31 mouse cellular contexts compared by ENCODE assay signal in genomic region chr7:140077698-140078097, GRCm38 (mm10). TPM values are rescaled to one million over a fixed set of nuclear protein-coding genes. Genes with fewer than 3 reads are reported as not detected.
DNase-seq lines count a peak whose midpoint lies in the region; ATAC-seq and TF ChIP-seq lines count a peak whose summit lies in the region.
"Had no signal": no experiment of that assay in that cellular context is flagged by ENCODE, and none has a peak within 500 bp of the region (broad histone marks: within the 10 kb centered on the region; RNA-seq: fewer than 3 reads in every experiment).

No protein-coding gene starts in this region.

- TF ChIP-seq POLR2A in MEL (IDR thresholded peaks at IDR 0.05; ENCODE audit: control insufficient read depth in 1 of 2, insufficient read depth in 1 of 2, low read depth in 1 of 2, low read length in 2 of 2, poor library complexity in 1 of 2): peak in 1 of 2 experiments; percentile 44; a peak in 1 of 4 replicates

- TF ChIP-seq RAD21 in MEL (IDR thresholded peaks at IDR 0.05; ENCODE audit: low read depth, low read length): no peak

- H3K27ac ChIP-seq in hindbrain, embryonic 13.5 days: no peak overlapping the region
- H3K27ac ChIP-seq in hindbrain, embryonic 16.5 days (ENCODE audit: low read depth, low read length): no peak overlapping the region
- peak overlapping the region; percentile 47 for H3K27ac ChIP-seq in MEL (ENCODE audit: control insufficient read depth, low read depth, low read length)
- H3K27ac ChIP-seq in kidney, embryonic 14.5 days (ENCODE audit: low read depth, low read length): no peak overlapping the region
- no peak overlapping the region for H3K27ac ChIP-seq in intestine, embryonic 16.5 days (ENCODE audit: low read length)
- H3K27ac ChIP-seq: embryonic facial prominence, embryonic 13.5 days; forebrain, embryonic 13.5 days; heart, embryonic 13.5 days; macrophage; neural tube, embryonic 12.5 days had no signal

- H3K9me3 ChIP-seq in hindbrain, embryonic 13.5 days: no peaks in the 10 kb centered on the region
- H3K9me3 ChIP-seq in hindbrain, embryonic 16.5 days (ENCODE audit: control insufficient read depth, low read length): no peaks in the 10 kb centered on the region
- H3K9me3 ChIP-seq in MEL (replicated peaks; ENCODE audit: insufficient read depth, low read length): no peaks in the 10 kb centered on the region
- no peaks in the 10 kb centered on the region for H3K9me3 ChIP-seq in kidney, embryonic 14.5 days (ENCODE audit: control insufficient read depth, low read length)
- H3K9me3 ChIP-seq in intestine, embryonic 16.5 days (ENCODE audit: control insufficient read depth, low read length): no peaks in the 10 kb centered on the region
- H3K9me3 ChIP-seq: embryonic facial prominence, embryonic 13.5 days; forebrain, embryonic 13.5 days; heart, embryonic 13.5 days; neural tube, embryonic 12.5 days had no signal

- H3K9ac ChIP-seq in hindbrain, embryonic 13.5 days: peak overlapping the region; percentile 19; the same call in 1 of the 2 replicates
- H3K9ac ChIP-seq in hindbrain, embryonic 16.5 days (ENCODE audit: low read depth, low read length): no peak overlapping the region
- peak overlapping the region; percentile 28 for H3K9ac ChIP-seq in MEL (ENCODE audit: control insufficient read depth, low read depth, low read length, poor library complexity, severe bottlenecking)
- H3K9ac ChIP-seq in kidney, embryonic 14.5 days (ENCODE audit: low read depth, low read length): no peak overlapping the region
- no peak overlapping the region for H3K9ac ChIP-seq in intestine, embryonic 16.5 days (ENCODE audit: low read depth, low read length)
- H3K9ac ChIP-seq: embryonic facial prominence, embryonic 13.5 days; forebrain, embryonic 13.5 days; heart, embryonic 13.5 days; liver, postnatal 0 days; neural tube, embryonic 12.5 days had no signal

- WGBS in hindbrain, embryonic 13.5 days: 82% methylated on average over 6 of the region's 6 CpGs
- 81% methylated on average over 6 of the region's 6 CpGs for WGBS in hindbrain, embryonic 16.5 days
- WGBS in kidney, embryonic 14.5 days: 77% methylated on average over 6 of the region's 6 CpGs
- WGBS in intestine, embryonic 16.5 days: 77% methylated on average over 6 of the region's 6 CpGs

- no peak for ATAC-seq in hindbrain, embryonic 13.5 days (ENCODE audit: low FRiP score)
- ATAC-seq in hindbrain, embryonic 16.5 days: no peak
- peak; percentile 81 for ATAC-seq in megakaryocyte, adult 5-6 weeks (ENCODE audit: poor library complexity, severe bottlenecking)
- ATAC-seq in kidney, embryonic 14.5 days (ENCODE audit: low FRiP score, low TSS enrichment): no peak
- no peak for ATAC-seq in intestine, embryonic 16.5 days
- ATAC-seq: forebrain, embryonic 13.5 days; liver, postnatal 0 days; lung, postnatal 0 days had no signal

- peak; percentile 81 for DNase-seq in MEL (ENCODE audit: low read depth, low spot score)
- no peak for DNase-seq in right cerebral cortex, postnatal 25 days
- DNase-seq: adrenal gland, postnatal 14 days; cerebellum, adult 2 months; cerebellum, postnatal 36 days; embryo, embryonic 11 days; heart, adult 11 months; heart, postnatal 14 days; kidney, adult 18-20 months; kidney, postnatal 10 days; liver, postnatal 0 days; right cerebral cortex, postnatal 14 days; thymus, postnatal 25 days had no signal

- H3K79me2 ChIP-seq in MEL (ENCODE audit: control insufficient read depth, insufficient read depth, low read length, poor library complexity): no peaks in the 10 kb centered on the region

- peaks cover 14% of the 10 kb centered on the region for H3K36me3 ChIP-seq in hindbrain, embryonic 13.5 days
- peaks cover 2% of the 10 kb centered on the region; the same call in 1 of the 2 replicates for H3K36me3 ChIP-seq in hindbrain, embryonic 16.5 days (ENCODE audit: control insufficient read depth, insufficient read depth, low read length)
- peaks cover 0 to 3% of the 10 kb centered on the region in 2 experiments; a peak in 2 of 4 replicates for H3K36me3 ChIP-seq in MEL (ENCODE audit: control insufficient read depth in 1 of 2, insufficient read depth in 2 of 2, low read length in 2 of 2)
- H3K36me3 ChIP-seq in kidney, embryonic 14.5 days (ENCODE audit: control insufficient read depth, insufficient read depth, low read length): no peaks in the 10 kb centered on the region
- H3K36me3 ChIP-seq in intestine, embryonic 16.5 days (ENCODE audit: control insufficient read depth, insufficient read depth, low read length): no peaks in the 10 kb centered on the region
- H3K36me3 ChIP-seq: embryonic facial prominence, embryonic 13.5 days; heart, embryonic 13.5 days; neural tube, embryonic 12.5 days had no signal

- no peak overlapping the region for H3K4me2 ChIP-seq in hindbrain, embryonic 13.5 days
- no peak overlapping the region for H3K4me2 ChIP-seq in hindbrain, embryonic 16.5 days (ENCODE audit: low read length)
- H3K4me2 ChIP-seq in kidney, embryonic 14.5 days (replicated peaks; ENCODE audit: low read depth, low read length): no peak overlapping the region
- no peak overlapping the region for H3K4me2 ChIP-seq in intestine, embryonic 16.5 days (ENCODE audit: low read depth, low read length)
- H3K4me2 ChIP-seq: embryonic facial prominence, embryonic 13.5 days; forebrain, embryonic 13.5 days; heart, embryonic 13.5 days; midbrain, embryonic 11.5 days; neural tube, embryonic 12.5 days had no signal

- H3K4me3 ChIP-seq in hindbrain, embryonic 13.5 days: no peak overlapping the region
- H3K4me3 ChIP-seq in hindbrain, embryonic 16.5 days (ENCODE audit: low read length): no peak overlapping the region
- H3K4me3 ChIP-seq in MEL (ENCODE audit: control insufficient read depth in 1 of 2, insufficient read depth in 1 of 2, low read depth in 2 of 2, low read length in 2 of 2): peak overlapping the region; percentile 41 to 49
- H3K4me3 ChIP-seq in kidney, embryonic 14.5 days (ENCODE audit: low read length): no peak overlapping the region
- H3K4me3 ChIP-seq in intestine, embryonic 16.5 days (ENCODE audit: low read length): no peak overlapping the region
- H3K4me3 ChIP-seq: embryonic facial prominence, embryonic 13.5 days; forebrain, embryonic 13.5 days; heart, embryonic 13.5 days; neural tube, embryonic 12.5 days had no signal

- no peak for TF ChIP-seq CTCF in MEL (IDR thresholded peaks at IDR 0.05 in 2 of 3, conservative IDR thresholded peaks at IDR 0.05 in 1 of 3; ENCODE audit: control insufficient read depth in 1 of 3, insufficient read depth in 1 of 3, low read depth in 2 of 3, low read length in 3 of 3, poor library complexity in 1 of 3, severe bottlenecking in 1 of 3)

- H3K4me1 ChIP-seq in hindbrain, embryonic 13.5 days (replicated peaks): peaks cover 32% of the 10 kb centered on the region
- H3K4me1 ChIP-seq in hindbrain, embryonic 16.5 days (ENCODE audit: control insufficient read depth, insufficient read depth, low read depth, low read length): peaks cover 9% of the 10 kb centered on the region
- H3K4me1 ChIP-seq in MEL (ENCODE audit: control insufficient read depth in 1 of 2, insufficient read depth in 2 of 2, low read length in 2 of 2): peaks cover 0 to 7% of the 10 kb centered on the region in 2 experiments; a peak in 2 of 4 replicates
- H3K4me1 ChIP-seq in kidney, embryonic 14.5 days (ENCODE audit: control insufficient read depth, insufficient read depth, low read length): peaks cover 3% of the 10 kb centered on the region; the same call in 1 of the 2 replicates
- peaks cover 3% of the 10 kb centered on the region for H3K4me1 ChIP-seq in intestine, embryonic 16.5 days (ENCODE audit: control insufficient read depth, insufficient read depth, low read length)

- H3K27me3 ChIP-seq in hindbrain, embryonic 13.5 days: peaks cover 10% of the 10 kb centered on the region
- H3K27me3 ChIP-seq in hindbrain, embryonic 16.5 days (replicated peaks; ENCODE audit: control insufficient read depth, insufficient read depth, low read length): no peaks in the 10 kb centered on the region
- H3K27me3 ChIP-seq in MEL (ENCODE audit: control insufficient read depth in 1 of 2, insufficient read depth in 2 of 2, low read length in 2 of 2): no peaks in the 10 kb centered on the region
- H3K27me3 ChIP-seq in kidney, embryonic 14.5 days (ENCODE audit: control insufficient read depth, insufficient read depth, low read length): peaks cover 37% of the 10 kb centered on the region
- H3K27me3 ChIP-seq in intestine, embryonic 16.5 days (replicated peaks; ENCODE audit: control insufficient read depth, insufficient read depth, low read length): peaks cover 28% of the 10 kb centered on the region

- 0 out of 4 replicates have a peak, but pooled peaks of 1 of the 2 experiments have one; percentile 5 for TF ChIP-seq EP300 in MEL (IDR thresholded peaks at IDR 0.05; ENCODE audit: low read depth in 1 of 2, low read length in 2 of 2)

RNA-seq across cellular contexts. Expression of gene Caly, which starts 4.7 kb away (rescaled TPM):
- polyA plus RNA-seq in hindbrain, embryonic 13.5 days (2015; fragmentation: Nextera tagmentation; extraction: Ambion mirVana): 104 and 105 TPM in 2 replicates
- 351 and 430 TPM in 2 replicates for polyA plus RNA-seq in hindbrain, embryonic 16.5 days (2015; fragmentation: Nextera tagmentation; extraction: Ambion mirVana)
- total RNA-seq in MEL (2012; rRNA removed): not detected in 2 replicates
- polyA plus RNA-seq in MEL (2012; ENCODE audit: insufficient read depth in 1 of 2, insufficient read length in 2 of 2, low read depth in 1 of 2, low replicate concordance in 2 of 2, missing spikeins in 1 of 2): under 1 TPM in 1 of 2 experiments, not detected in 1; 0.11 TPM
- total RNA-seq in megakaryocyte, adult 5-6 weeks (2015): not detected in 2 replicates
- not detected in 2 replicates for total RNA-seq in megakaryocyte, adult 5-6 weeks (2017)
- 0.91 TPM in 2 replicates for polyA plus RNA-seq in kidney, embryonic 14.5 days (2014; fragmentation: Nextera tagmentation; extraction: Ambion mirVana)
- polyA plus RNA-seq in intestine, embryonic 16.5 days (2015; fragmentation: Nextera tagmentation; extraction: Ambion mirVana): 3.0 and 3.1 TPM in 2 replicates
- total RNA-seq: heart, postnatal 14 days; liver, adult 2 months had no signal
- polyA plus RNA-seq: macrophage had no signal

RNA-seq across cellular contexts. Expression of gene Prap1, which starts 15.5 kb away (rescaled TPM):
- not detected in 2 replicates for polyA plus RNA-seq in hindbrain, embryonic 13.5 days (2015; fragmentation: Nextera tagmentation; extraction: Ambion mirVana)
- polyA plus RNA-seq in hindbrain, embryonic 16.5 days (2015; fragmentation: Nextera tagmentation; extraction: Ambion mirVana): not detected in 2 replicates
- not detected in 2 replicates for total RNA-seq in MEL (2012; rRNA removed)
- not detected for polyA plus RNA-seq in MEL (2012; ENCODE audit: insufficient read depth in 1 of 2, insufficient read length in 2 of 2, low read depth in 1 of 2, low replicate concordance in 2 of 2, missing spikeins in 1 of 2)
- total RNA-seq in megakaryocyte, adult 5-6 weeks (2015): not detected in 2 replicates
- not detected in 2 replicates for total RNA-seq in megakaryocyte, adult 5-6 weeks (2017)
- 0.38 TPM in 1 of 2 replicates, not detected in the other for polyA plus RNA-seq in kidney, embryonic 14.5 days (2014; fragmentation: Nextera tagmentation; extraction: Ambion mirVana)
- polyA plus RNA-seq in intestine, embryonic 16.5 days (2015; fragmentation: Nextera tagmentation; extraction: Ambion mirVana): 902 and 1,035 TPM in 2 replicates
- total RNA-seq: adrenal gland, postnatal 14 days; gastrocnemius, adult 8-10 months; heart, postnatal 14 days; layer of hippocampus, postnatal 25 days; liver, adult 2 months had no signal
- polyA plus RNA-seq: cerebellum, adult 2 months; embryonic facial prominence, embryonic 13.5 days; forebrain, embryonic 13.5 days; hindbrain, embryonic 11.5 days; limb, embryonic 11.5 days; liver, adult 2 months; liver, postnatal 0 days; lung, postnatal 0 days; macrophage; midbrain, embryonic 11.5 days; neural tube, embryonic 12.5 days had no signal

RNA-seq across cellular contexts. Expression of gene Fuom, which starts 24.5 kb away (rescaled TPM):
- polyA plus RNA-seq in hindbrain, embryonic 13.5 days (2015; fragmentation: Nextera tagmentation; extraction: Ambion mirVana): 27.9 and 30.4 TPM in 2 replicates
- polyA plus RNA-seq in hindbrain, embryonic 16.5 days (2015; fragmentation: Nextera tagmentation; extraction: Ambion mirVana): 39.9 and 43.1 TPM in 2 replicates
- total RNA-seq in MEL (2012; rRNA removed): 0.36 and 1.1 TPM in 2 replicates
- 10 to 100 TPM in 1 of 2 experiments, not detected in 1; 10.9 TPM for polyA plus RNA-seq in MEL (2012; ENCODE audit: insufficient read depth in 1 of 2, insufficient read length in 2 of 2, low read depth in 1 of 2, low replicate concordance in 2 of 2, missing spikeins in 1 of 2)
- 13.0 and 15.8 TPM in 2 replicates for total RNA-seq in megakaryocyte, adult 5-6 weeks (2015)
- total RNA-seq in megakaryocyte, adult 5-6 weeks (2017): 12.1 and 16.0 TPM in 2 replicates
- 32.4 and 36.2 TPM in 2 replicates for polyA plus RNA-seq in kidney, embryonic 14.5 days (2014; fragmentation: Nextera tagmentation; extraction: Ambion mirVana)
- 68.2 and 70.7 TPM in 2 replicates for polyA plus RNA-seq in intestine, embryonic 16.5 days (2015; fragmentation: Nextera tagmentation; extraction: Ambion mirVana)

RNA-seq across cellular contexts. Expression of gene Msx3, which starts 28.8 kb away (rescaled TPM):
- 16.5 and 28.5 TPM in 2 replicates for polyA plus RNA-seq in hindbrain, embryonic 13.5 days (2015; fragmentation: Nextera tagmentation; extraction: Ambion mirVana)
- polyA plus RNA-seq in hindbrain, embryonic 16.5 days (2015; fragmentation: Nextera tagmentation; extraction: Ambion mirVana): 4.1 and 6.9 TPM in 2 replicates
- not detected in 2 replicates for total RNA-seq in MEL (2012; rRNA removed)
- not detected for polyA plus RNA-seq in MEL (2012; ENCODE audit: insufficient read depth in 1 of 2, insufficient read length in 2 of 2, low read depth in 1 of 2, low replicate concordance in 2 of 2, missing spikeins in 1 of 2)
- not detected in 2 replicates for total RNA-seq in megakaryocyte, adult 5-6 weeks (2015)
- not detected in 2 replicates for total RNA-seq in megakaryocyte, adult 5-6 weeks (2017)
- not detected in 2 replicates for polyA plus RNA-seq in kidney, embryonic 14.5 days (2014; fragmentation: Nextera tagmentation; extraction: Ambion mirVana)
- polyA plus RNA-seq in intestine, embryonic 16.5 days (2015; fragmentation: Nextera tagmentation; extraction: Ambion mirVana): not detected in 2 replicates
- total RNA-seq: adrenal gland, postnatal 14 days; gastrocnemius, adult 8-10 months; heart, postnatal 14 days; liver, adult 2 months had no signal
- polyA plus RNA-seq: cerebellum, adult 2 months; heart, embryonic 13.5 days; limb, embryonic 11.5 days; liver, adult 2 months; liver, postnatal 0 days; lung, postnatal 0 days; macrophage; stomach, embryonic 14.5 days had no signal

RNA-seq across cellular contexts. Expression of gene Paox, which starts 37.9 kb away (rescaled TPM):
- polyA plus RNA-seq in hindbrain, embryonic 13.5 days (2015; fragmentation: Nextera tagmentation; extraction: Ambion mirVana): 10.0 and 11.8 TPM in 2 replicates
- polyA plus RNA-seq in hindbrain, embryonic 16.5 days (2015; fragmentation: Nextera tagmentation; extraction: Ambion mirVana): 8.9 and 9.9 TPM in 2 replicates
- total RNA-seq in MEL (2012; rRNA removed): 0.29 TPM in 1 of 2 replicates, not detected in the other
- polyA plus RNA-seq in MEL (2012; ENCODE audit: insufficient read depth in 1 of 2, insufficient read length in 2 of 2, low read depth in 1 of 2, low replicate concordance in 2 of 2, missing spikeins in 1 of 2): under 1 TPM in 1 of 2 experiments, not detected in 1; 0.25 TPM
- 12.9 and 16.9 TPM in 2 replicates for total RNA-seq in megakaryocyte, adult 5-6 weeks (2015)
- 8.7 and 11.3 TPM in 2 replicates for total RNA-seq in megakaryocyte, adult 5-6 weeks (2017)
- 20.7 and 24.8 TPM in 2 replicates for polyA plus RNA-seq in kidney, embryonic 14.5 days (2014; fragmentation: Nextera tagmentation; extraction: Ambion mirVana)
- polyA plus RNA-seq in intestine, embryonic 16.5 days (2015; fragmentation: Nextera tagmentation; extraction: Ambion mirVana): 38.6 and 41.0 TPM in 2 replicates

Comparison
In these comparisons a context has a peak if more than half of its experiments do, and no peak if none do; other contexts are left out.
1. H3K9ac ChIP-seq: peak in hindbrain, embryonic 13.5 days (single experiment) and MEL (single experiment); none in hindbrain, embryonic 16.5 days (single experiment), kidney, embryonic 14.5 days (single experiment) and intestine, embryonic 16.5 days (single experiment).
2. H3K4me3 ChIP-seq: peak in MEL (2 of 2); none in hindbrain, embryonic 13.5 days (single experiment), hindbrain, embryonic 16.5 days (single experiment), kidney, embryonic 14.5 days (single experiment) and intestine, embryonic 16.5 days (single experiment).
3. RNA of gene Caly, which starts 4.7 kb away (polyA plus RNA-seq): 351 to 430 TPM in hindbrain, embryonic 16.5 days and 104 to 105 TPM in hindbrain, embryonic 13.5 days; 3.0 to 3.1 TPM in intestine, embryonic 16.5 days, 0.91 TPM in kidney, embryonic 14.5 days and 0.11 TPM in MEL; every median in the first group is over 10 times any median in the second.
4. RNA of gene Prap1, which starts 15.5 kb away (polyA plus RNA-seq): 902 to 1,035 TPM in intestine, embryonic 16.5 days; 0.38 TPM in kidney, embryonic 14.5 days, not detected in hindbrain, embryonic 13.5 days, not detected in hindbrain, embryonic 16.5 days and not detected in MEL; every median in the first group is over 100 times any median in the second.